Mouse (Mus musculus) heart, adult 11 months (tissue): Measurements from ENCODE around the gene Ptpn3.

Source experiments
- DNase-seq: peaks from one replicate; pipeline ENCODE4 v3.0.0; 2022

Ptpn3 gene

DNA sequence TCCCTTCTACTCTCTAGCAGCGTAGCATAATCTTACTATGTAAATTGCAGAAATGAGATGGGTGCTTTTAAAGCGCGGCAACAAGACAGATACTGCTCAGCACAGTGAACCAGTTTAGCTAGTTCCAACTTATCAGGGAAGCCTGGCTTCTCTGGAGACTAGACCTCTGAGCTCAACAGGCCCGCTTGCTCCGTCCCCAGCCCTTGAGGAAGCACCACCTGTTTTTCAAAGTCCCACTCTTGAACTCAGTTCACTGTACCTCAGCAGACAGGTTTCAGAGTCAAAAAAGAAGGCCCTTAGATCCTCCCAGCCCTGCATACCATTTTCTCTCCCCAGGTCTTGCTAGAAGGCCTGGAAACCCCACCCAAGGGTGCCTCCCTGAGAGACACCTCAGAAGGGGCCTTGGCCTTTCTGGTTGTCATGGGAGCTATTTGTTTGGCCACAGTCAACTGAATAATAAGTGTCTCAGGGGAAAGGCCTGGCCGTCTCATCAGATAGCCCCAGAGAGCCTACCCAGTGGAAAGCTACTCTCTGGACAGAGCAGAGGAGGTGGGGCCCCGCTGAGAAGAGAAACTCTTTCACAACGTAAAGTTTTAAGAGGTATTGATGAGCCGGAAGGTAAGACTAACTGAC, 136.9 kb downstream of the Ptpn3 start:
- DNase-seq = no peak

DNA sequence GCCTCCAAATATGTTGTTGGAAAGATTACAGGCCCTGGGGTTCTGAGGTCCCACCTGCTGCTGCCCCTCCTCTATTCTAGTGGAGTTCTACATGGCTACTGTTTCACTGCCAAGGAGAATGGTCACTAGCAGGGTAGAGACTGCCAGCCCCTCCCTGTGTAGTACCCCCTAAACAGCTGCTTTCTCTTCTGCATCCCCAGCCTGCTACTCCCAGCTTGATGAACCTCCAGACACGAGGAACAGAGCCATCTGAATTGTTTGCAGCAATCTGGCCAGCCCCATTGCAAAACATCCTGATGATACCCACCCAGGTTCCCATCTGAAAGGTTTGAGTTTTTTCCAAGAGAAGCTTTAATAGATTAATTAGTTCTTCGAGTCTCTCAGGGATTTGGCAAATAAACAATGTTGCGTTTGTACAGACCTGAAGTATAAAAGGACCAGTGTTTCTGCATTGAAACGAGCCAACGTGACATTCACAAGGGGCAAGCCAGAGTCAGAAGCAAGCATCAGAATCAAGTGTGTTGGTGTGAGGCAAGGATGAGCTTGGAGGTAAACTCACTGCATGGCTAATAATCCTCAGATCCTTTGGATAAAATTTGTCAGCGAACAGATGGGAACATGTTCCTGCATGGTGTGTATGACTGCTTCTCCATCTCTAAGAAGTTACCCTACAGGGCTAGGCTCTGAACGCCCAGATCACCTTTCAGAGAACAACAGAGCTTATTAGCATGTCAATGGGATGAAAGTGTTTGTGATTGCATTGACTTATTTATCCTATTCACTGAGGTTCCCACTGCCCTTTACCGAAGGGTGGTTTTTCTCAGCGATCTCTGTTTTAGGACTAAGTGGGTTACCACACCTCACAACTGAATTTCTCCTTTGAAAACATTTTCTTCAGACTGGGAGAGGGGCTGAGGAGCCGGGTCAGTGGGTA, 138.6 kb downstream of the Ptpn3 start:
- no peak for DNase-seq

DNA sequence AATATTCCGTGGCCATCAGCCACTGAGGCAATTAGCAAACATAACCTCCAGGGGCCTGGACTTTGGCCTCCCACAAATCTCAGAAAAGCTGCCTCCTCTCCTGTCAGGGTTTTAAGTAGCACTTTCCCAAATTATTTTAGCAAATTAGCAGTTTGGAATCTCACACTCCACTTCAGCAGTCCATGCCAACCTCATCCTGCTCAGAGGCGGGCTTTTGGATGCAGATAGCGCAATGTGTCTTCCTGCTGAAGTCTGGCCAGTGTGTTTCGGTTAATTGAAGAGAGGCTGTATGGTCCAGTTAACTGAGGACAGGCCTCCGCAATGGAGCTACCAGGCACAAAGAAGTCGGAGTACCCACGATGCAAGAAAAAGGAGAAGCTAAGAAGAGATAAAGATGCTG, 141.1 kb downstream of the Ptpn3 start:
- no peak for DNase-seq

DNA sequence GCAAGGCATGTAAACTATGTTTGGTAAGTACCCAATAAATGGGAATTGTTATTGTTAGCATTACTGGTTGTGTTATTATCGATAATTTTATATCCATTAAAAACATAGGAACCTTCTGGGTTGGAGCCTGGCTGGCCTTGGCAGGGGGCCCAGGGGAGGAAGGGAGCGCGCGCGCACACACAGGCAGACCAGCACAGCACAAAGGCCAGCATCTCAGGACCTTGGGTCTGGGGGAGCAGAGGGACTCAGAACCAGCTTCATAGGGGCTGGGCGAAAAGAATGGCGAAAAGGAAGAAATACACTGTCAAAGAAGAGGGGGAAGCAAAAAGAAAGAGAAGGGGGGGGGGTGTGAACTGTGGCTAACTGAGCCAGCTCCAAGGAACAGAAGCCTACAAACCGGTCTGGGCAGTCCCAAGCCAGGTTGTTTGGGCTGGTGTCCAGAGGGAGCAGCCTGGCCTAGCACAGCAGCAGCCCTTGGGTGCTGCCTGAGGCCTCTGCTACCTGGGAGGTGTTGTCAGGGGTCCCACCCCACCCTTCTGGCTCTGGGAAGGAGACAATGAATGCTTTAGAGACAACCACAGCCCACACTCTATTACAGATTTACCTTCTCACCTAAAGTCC, 145.0 kb downstream of the Ptpn3 start:
- no peak for DNase-seq

DNA sequence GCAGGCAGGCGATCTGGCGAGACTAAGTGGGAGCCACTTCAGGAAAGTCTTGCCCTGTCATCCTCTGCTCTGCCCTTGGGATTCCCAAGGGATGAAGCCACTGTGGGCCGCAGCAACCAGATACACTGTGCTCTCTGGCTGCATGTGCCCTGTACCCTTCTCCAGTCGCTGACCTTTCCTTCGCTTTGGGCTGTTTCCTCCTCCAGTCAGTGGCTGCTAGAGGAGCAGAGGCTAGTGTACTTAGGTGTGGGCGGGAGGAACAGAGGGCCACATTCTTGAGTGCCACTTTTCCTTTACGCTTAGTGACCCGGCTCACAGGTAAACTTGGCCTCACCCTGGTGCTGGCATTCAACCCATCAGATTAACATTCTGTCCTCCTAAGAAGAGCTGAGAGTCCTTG, 147.8 kb downstream of the Ptpn3 start:
- peak; percentile 91 for DNase-seq

DNA sequence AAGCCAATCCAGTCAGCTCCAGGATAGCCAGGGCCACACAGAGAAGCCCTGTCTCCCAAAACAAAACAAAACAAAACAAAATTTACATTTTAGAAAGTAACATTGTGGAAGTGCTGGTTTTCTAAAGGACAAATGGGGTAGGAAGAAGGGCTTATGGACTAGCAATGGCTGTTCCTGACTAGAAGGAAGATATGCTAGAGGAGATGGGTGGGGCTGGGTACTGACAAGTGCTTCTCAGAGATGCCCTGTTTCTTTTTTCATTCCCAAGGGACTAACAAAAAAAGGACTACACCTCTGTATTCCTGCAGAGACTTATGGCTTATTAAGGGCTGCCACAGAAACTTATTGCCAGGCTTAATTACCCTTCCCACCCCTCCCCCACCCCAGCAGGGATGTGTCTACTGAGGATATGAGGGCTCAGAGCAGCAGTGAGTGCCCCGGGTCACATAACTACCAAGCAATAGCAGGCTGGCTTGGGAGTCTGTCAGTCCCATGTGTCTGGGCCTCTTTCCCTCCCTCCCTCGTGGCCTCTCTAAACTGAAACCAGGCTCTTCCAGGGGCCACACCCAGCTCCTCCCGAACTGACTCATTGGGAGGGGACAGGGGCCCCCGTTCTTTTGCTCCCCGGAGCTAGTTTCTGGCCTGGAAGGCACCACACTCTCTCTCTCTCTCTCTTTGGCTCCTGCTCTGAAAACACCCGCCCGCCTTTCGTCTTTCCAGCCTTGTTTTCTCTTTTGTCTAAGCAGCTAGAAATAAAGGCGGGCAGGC, 148.4 kb downstream of the Ptpn3 start:
- peak; percentile 96 for DNase-seq

DNA sequence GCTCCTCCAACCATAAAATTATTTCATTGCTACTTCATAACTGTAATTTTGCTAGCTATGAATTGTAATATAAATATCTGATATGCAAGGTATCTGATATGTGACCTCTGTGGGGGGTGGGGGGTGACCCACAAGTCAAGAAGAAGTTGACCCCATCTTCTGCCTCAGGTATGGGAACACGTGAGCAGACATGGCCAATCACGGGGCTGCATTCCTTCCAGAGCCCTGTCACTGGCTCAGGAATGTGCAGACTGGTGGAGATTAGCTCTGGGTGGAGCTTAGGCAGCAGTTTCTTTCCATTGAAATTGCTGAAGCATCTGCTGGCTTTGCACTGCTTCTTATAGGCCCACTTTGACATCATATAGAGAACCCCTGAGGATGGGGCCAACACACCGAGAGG, 153.5 kb downstream of the Ptpn3 start:
- DNase-seq = no peak

DNA sequence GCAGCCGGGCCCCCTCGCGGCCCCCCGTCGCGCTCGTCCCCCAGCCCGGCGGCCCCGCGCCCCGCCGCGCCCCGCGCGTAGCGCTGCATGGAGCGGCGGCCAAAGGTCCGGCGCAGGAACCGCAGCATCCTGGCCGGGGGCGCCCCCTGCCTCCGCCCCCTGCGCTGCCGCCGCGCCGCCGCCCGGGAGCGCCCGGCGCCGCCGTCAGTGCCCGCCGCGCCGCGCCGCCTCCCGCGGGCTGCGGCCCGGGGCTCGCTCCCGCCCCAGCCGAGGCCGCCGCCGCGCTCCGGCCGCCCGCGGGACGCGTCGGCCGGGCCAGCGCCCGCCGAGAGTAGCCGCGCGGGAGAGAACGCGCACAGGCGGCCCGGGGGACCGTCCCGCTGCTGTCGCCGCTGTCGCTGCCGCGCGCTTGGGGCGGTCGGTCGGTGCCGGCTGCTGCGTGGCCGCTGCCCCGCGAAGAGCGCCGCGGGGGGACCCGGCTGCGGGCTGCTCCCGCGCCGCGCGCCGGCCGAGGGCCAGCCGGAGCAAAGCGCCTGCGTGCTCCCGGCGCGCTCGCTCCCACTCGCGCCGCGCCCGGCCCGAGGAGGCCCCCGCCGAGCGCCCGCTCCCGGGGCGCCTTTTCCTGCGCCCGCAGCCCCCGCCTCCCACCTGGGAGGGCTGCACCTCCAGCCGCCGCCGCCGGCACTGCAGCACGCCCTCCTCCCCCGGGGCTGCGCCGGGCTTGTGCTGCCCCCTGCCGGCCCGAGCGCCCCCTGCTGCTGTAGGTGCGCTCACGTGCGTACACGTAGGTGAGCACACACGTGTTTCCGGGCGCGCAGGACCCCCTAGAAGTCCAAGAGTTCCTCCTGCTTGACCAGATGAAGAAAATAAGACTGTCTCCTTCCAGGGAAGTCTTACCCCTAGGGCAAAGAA, 158.4 kb downstream of the Ptpn3 start, which contains the start of gene Epb41l4b:
Epb41l4b (minus strand) TSS at position 412 of the 912 bp plus-strand sequence.
- DNase-seq = peak; percentile 92

DNA sequence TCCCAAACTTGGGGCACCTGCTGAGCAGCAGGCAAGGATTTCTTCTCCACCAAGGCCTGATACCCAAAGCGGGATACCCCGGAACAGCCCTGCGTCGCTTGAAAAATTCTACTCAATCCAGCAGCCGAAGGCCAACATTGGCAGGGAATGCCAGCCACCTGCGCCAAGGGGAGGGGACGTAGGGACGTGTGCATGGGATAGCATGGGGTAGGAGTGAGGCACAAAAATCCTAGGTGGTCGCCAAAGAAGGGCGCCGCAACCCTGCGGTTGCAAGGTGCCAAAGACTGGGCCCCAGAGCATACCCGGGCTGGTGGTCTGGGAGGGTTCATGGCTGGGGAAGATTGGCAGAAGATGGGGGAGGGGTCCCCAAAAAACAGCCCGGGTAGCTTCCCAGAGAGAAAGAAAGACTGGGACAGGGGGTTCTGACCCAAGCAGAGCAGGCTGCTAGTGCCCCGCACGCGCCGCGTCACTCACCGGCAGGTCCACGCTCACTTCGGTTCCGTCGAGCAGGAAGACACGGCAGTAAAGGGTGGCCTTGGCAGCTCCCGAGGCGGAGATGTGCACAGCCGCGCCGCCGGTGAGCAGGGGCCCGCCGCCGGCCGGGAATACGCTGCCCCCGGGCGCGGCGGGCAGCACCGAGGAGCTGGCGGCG, 159.1 kb downstream of the Ptpn3 start:
- peak; percentile 92 for DNase-seq

DNA sequence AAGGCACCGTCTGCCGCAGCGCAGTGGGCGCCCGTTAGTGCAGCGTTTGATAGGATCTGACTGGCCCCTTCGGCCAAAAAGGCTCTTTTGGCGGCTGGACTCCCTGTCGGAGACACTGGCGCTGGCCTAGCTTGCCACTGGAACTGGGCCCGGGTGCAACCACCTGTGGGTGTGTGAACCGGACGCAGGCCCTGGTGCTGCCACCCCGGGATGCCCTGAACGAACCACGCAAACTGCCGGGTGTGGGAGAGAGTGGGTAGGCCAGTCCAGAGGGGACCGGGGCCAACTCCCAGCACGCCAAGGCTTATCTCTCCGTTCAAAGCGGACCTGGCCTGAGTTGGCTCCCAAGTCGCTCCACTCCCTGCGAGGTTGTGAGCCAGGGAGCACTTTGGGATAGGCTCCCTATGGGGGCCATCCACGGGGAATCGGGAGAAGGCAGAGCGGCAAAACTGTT, 159.7 kb downstream of the Ptpn3 start:
- DNase-seq = peak; percentile 94

DNA sequence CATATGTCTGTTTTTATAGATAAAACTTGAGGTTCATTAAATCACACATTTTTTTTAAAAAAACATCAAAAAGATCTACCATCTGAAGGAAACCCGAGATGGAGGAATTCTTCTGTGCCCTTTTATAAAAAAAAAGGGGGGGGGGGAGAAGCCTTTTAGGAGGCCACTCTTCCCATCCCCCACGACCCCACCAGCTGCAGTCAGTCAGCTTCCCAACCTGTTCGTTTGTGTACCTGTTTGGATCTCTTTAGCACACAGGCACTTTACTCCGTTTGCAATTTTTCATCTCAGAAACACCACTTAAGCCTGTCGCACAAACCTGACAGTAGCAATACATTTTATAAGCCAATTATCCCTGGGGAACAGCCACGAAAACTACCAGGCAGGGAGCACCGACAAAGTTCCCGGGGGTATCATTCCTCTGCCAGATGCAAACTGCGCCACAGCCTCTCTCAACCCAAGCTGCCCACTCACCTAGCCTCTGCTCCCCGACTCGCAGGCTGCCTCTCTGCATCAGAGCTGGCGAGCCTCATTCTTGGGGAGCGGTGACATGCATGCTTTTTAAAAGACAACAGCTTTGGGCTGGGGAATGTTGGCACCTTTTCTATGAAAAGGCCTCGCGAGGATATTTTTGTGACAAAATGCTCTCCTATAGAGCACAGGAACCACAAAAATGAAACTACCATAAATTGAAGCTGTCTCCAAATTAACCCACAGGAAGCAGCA, 160.5 kb downstream of the Ptpn3 start:
- no peak for DNase-seq
